Mouse (Mus musculus): ENCODE results near the gene Celsr3. TPM values are rescaled to one million over a fixed set of nuclear protein-coding genes. Genes with fewer than 3 reads are reported as not detected.
A peak's percentile ranks its signal among the peaks of the same experiment; 100 is the strongest.

Celsr3 gene
- total RNA-seq, 2 experiments from 2014 or later = 0.14 to 0.54 TPM

GRCm38 (mm10) chr9:108854241-108854696 lies 28.1 kb downstream of the Celsr3 start:
- DNase-seq = peak; percentile 80

- DNase-seq = no peak
Measured at GRCm38 (mm10) chr9:108855335-108855734, 29.2 kb downstream of the Celsr3 start.

GRCm38 (mm10) chr9:108858792-108859527 lies 32.8 kb downstream of the Celsr3 start:
- no peak for DNase-seq

Small RNA genes within 50 kb of the gene (microRNA-seq; reads per million reads assigned to microRNA genes)
- 0 reads per million in 2 experiments for gene Gm23156

Other genes starting within 250 kb of the Celsr3 start
- gene Wdr6, start 247.6 kb upstream of the Celsr3 start, total RNA-seq (2021) = 10 to 100 TPM; 12.4 to 17.3 TPM
- 1 to 10 TPM; 4.8 to 6.6 TPM for gene P4htm, start 228.7 kb upstream of the Celsr3 start, total RNA-seq (2021)
- gene Arih2, start 176.9 kb upstream of the Celsr3 start, total RNA-seq (2021) = 10 to 100 TPM; 62.5 to 67.0 TPM
- 10 to 100 TPM; 63.7 to 69.4 TPM for gene Slc25a20, start 164.2 kb upstream of the Celsr3 start, total RNA-seq (2021)
- 100 to 1,000 TPM; 113 TPM for gene Prkar2a, start 137.0 kb upstream of the Celsr3 start, total RNA-seq (2021)
- gene Ip6k2, start 42.5 kb upstream of the Celsr3 start, total RNA-seq (2021) = 10 to 100 TPM; 30.6 to 39.6 TPM
- gene Nckipsd, start 18.0 kb upstream of the Celsr3 start, total RNA-seq (2021) = 1 to 10 TPM; 5.3 to 6.3 TPM
- 10 to 100 TPM; 10.8 to 12.9 TPM for gene Slc26a6, start 27.0 kb downstream of the Celsr3 start, total RNA-seq (2021)
- not detected for gene Tmem89, start 88.3 kb downstream of the Celsr3 start, total RNA-seq (2021)
- 100 to 1,000 TPM; 676 to 836 TPM for gene Uqcrc1, start 110.3 kb downstream of the Celsr3 start, total RNA-seq (2021)
- 1 to 10 TPM; 5.4 to 6.9 TPM for gene Col7a1, start 127.3 kb downstream of the Celsr3 start, total RNA-seq (2021)
- 1 to 10 TPM in 1 of 2 experiments, under 1 TPM in 1; 0.82 to 1.2 TPM for gene Ucn2, start 159.7 kb downstream of the Celsr3 start, total RNA-seq (2021)
- gene Pfkfb4, start 165.5 kb downstream of the Celsr3 start, total RNA-seq (2021) = 10 to 100 TPM; 26.9 TPM
- gene Shisa5, start 212.2 kb downstream of the Celsr3 start, total RNA-seq (2021) = 10 to 100 TPM; 30.9 to 39.2 TPM
- gene Trex1, start 233.4 kb downstream of the Celsr3 start, total RNA-seq (2021) = 10 to 100 TPM; 10.8 to 11.4 TPM
- gene Atrip, start 247.8 kb downstream of the Celsr3 start, total RNA-seq (2021) = 10 to 100 TPM in 1 of 2 experiments, 1 to 10 TPM in 1; 7.6 to 11.6 TPM

Measured in gastrocnemius, postnatal 10 days (tissue).